Mouse (Mus musculus) layer of hippocampus, adult 18-20 months (tissue): ENCODE measurements at regions not wholly inside any gene's neighbourhood (a gene's known extent, or its start where the extent isn't known, plus 50 kb on each side); places are given as distances from the start of the nearest gene placed in this dataset.
"Not testable (repeated sequence)": the region's sequence is repeated elsewhere in the genome, so short reads cannot be mapped to it uniquely, and the experiment has no call there.

Experiments used
- DNase-seq, 2 experiments: peaks; one replicate each; pipeline ENCODE4 v3.0.0; 2022; ENCODE audit warnings: low spot score in 2 of 2

GRCm38 (mm10) chr13:16476515-16476914 lies 464.9 kb downstream of the Inhba start:
- DNase-seq, result no peak

GRCm38 (mm10) chr13:16487292-16487691 lies 475.6 kb downstream of the Inhba start:
- no peak for DNase-seq

GRCm38 (mm10) chr13:16490680-16491079 lies 479.0 kb downstream of the Inhba start:
- DNase-seq, result not testable (repeated sequence)

- no peak for DNase-seq
These were observed 486.4 kb downstream of the Inhba start for GRCm38 (mm10) chr13:16498052-16498451.

GRCm38 (mm10) chr13:16512876-16513275 lies 501.2 kb downstream of the Inhba start:
- no peak for DNase-seq

- DNase-seq, result no peak
These were observed 503.5 kb downstream of the Inhba start for GRCm38 (mm10) chr13:16515195-16515594.

- DNase-seq, result peak; percentile 30 to 57
These were observed 517.4 kb downstream of the Inhba start for GRCm38 (mm10) chr13:16529036-16529435.

- DNase-seq, result peak; percentile 19 to 57
These were observed 532.1 kb downstream of the Inhba start for GRCm38 (mm10) chr13:16543771-16544170.

GRCm38 (mm10) chr13:16550060-16550459 lies 538.4 kb downstream of the Inhba start:
- DNase-seq, result no peak

- no peak for DNase-seq
These were observed 553.3 kb downstream of the Inhba start for GRCm38 (mm10) chr13:16564988-16565387.

- DNase-seq, result peak; percentile 26 to 48
These were observed 562.4 kb downstream of the Inhba start for GRCm38 (mm10) chr13:16574069-16574468.

- DNase-seq, result no peak
These were observed 574.6 kb downstream of the Inhba start for GRCm38 (mm10) chr13:16586286-16586685.

GRCm38 (mm10) chr13:16619755-16620154 lies 608.1 kb downstream of the Inhba start:
- DNase-seq, result no peak

GRCm38 (mm10) chr13:16626584-16626983 lies 614.9 kb downstream of the Inhba start:
- no peak for DNase-seq

- no peak for DNase-seq
These were observed 621.9 kb downstream of the Inhba start for GRCm38 (mm10) chr13:16633445-16634092.

GRCm38 (mm10) chr13:16636251-16636650 lies 624.6 kb downstream of the Inhba start:
- no peak for DNase-seq

- peak; percentile 23 to 47 for DNase-seq
These were observed 630.2 kb downstream of the Inhba start for GRCm38 (mm10) chr13:16641611-16642449.

- DNase-seq, result peak; percentile 69 to 82
These were observed 630.9 kb downstream of the Inhba start for GRCm38 (mm10) chr13:16642450-16642994.

GRCm38 (mm10) chr13:16645311-16645710 lies 633.7 kb downstream of the Inhba start:
- DNase-seq, result peak; percentile 46 to 86

- peak; percentile 53 to 77 for DNase-seq
These were observed 634.4 kb downstream of the Inhba start for GRCm38 (mm10) chr13:16646056-16646455.

- DNase-seq, result no peak
These were observed 635.0 kb downstream of the Inhba start for GRCm38 (mm10) chr13:16646649-16647048.

GRCm38 (mm10) chr13:16656110-16656509 lies 644.5 kb downstream of the Inhba start:
- DNase-seq, result peak; percentile 44 to 84
